Comparison of ENCODE assay signal across 20 mouse cellular contexts in genomic region chr3:158340808-158341207, GRCm38 (mm10).
DNase-seq lines count a peak whose midpoint lies in the region; ATAC-seq and TF ChIP-seq lines count a peak whose summit lies in the region.
"Had no signal": no experiment of that assay in that cellular context is flagged by ENCODE, and none has a peak within 500 bp of the region (broad histone marks: within the 10 kb centered on the region; RNA-seq: fewer than 3 reads in every experiment).

No protein-coding gene starts in this region.

- H3K4me1 ChIP-seq in cortical plate, adult 2 months (ENCODE audit: control insufficient read depth, insufficient read depth, low read length), result peaks cover 6% of the 10 kb centered on the region
- H3K4me1 ChIP-seq: embryonic facial prominence, embryonic 10.5 days; embryonic facial prominence, embryonic 12.5 days; forebrain, embryonic 13.5 days; forebrain, embryonic 15.5 days had no signal

- peak overlapping the region; percentile 58 for H3K27ac ChIP-seq in layer of hippocampus, adult 2 months
- peak overlapping the region; percentile 84 for H3K27ac ChIP-seq in cortical plate, adult 2 months (ENCODE audit: insufficient read depth, low read length)
- H3K27ac ChIP-seq: embryonic facial prominence, embryonic 10.5 days; embryonic facial prominence, embryonic 12.5 days; forebrain, embryonic 13.5 days; forebrain, embryonic 15.5 days had no signal

- TF ChIP-seq CTCF in layer of hippocampus, adult 2 months (conservative IDR thresholded peaks at IDR 0.05), result no peak
- TF ChIP-seq CTCF in cortical plate, adult 2 months (IDR thresholded peaks at IDR 0.05; ENCODE audit: extremely low read depth, insufficient read depth, low read length), result no peak

- no peak for ATAC-seq in cerebellum, adult (ENCODE audit: insufficient number of reproducible peaks, low FRiP score, low TSS enrichment)
- ATAC-seq: forebrain, embryonic 13.5 days; forebrain, embryonic 15.5 days; forebrain, postnatal 0 days had no signal

- no peak overlapping the region for H3K4me3 ChIP-seq in layer of hippocampus, adult 2 months
- no peak overlapping the region for H3K4me3 ChIP-seq in cortical plate, adult 2 months (ENCODE audit: insufficient read depth, low read length)
- H3K4me3 ChIP-seq: embryonic facial prominence, embryonic 10.5 days; embryonic facial prominence, embryonic 12.5 days; forebrain, embryonic 13.5 days; forebrain, embryonic 15.5 days had no signal

- no peak for TF ChIP-seq POLR2A in cortical plate, adult 2 months (IDR thresholded peaks at IDR 0.05; ENCODE audit: extremely low read depth, insufficient read depth, low read length)

- no peak for DNase-seq in layer of hippocampus, adult 2 months (ENCODE audit: low spot score in 2 of 2)
- DNase-seq in layer of hippocampus, adult 8-10 months (ENCODE audit: low spot score in 2 of 2), result no peak
- DNase-seq in brain, adult 2 months (ENCODE audit: low read depth, low spot score), result peak; percentile 42
- no peak for DNase-seq in kidney, postnatal 36 days
- DNase-seq: adrenal gland, adult 2 months; adrenal gland, postnatal 10 days; adrenal gland, postnatal 25 days; cerebellum, adult 11 months; cerebellum, adult 18-20 months; cerebellum, adult 8-10 months; cerebellum, adult 9-11 months; cerebellum, postnatal 14 days; cerebellum, postnatal 36 days; forebrain, postnatal 0 days had no signal
